Mouse (Mus musculus) brain, adult 2 months (tissue): Measurements from ENCODE around the gene Dlgap1.

Experiments used
- DNase-seq: peaks from one replicate; pipeline ENCODE4 v3.0.0; 2011; ENCODE audit warnings: low read depth, low spot score

Dlgap1 gene

GRCm38 (mm10) chr17:70339821-70340220 is 370.9 kb downstream of the Dlgap1 start:
- DNase-seq: peak; percentile 20

- DNase-seq: no peak
Observed at GRCm38 (mm10) chr17:70341230-70341629, 372.4 kb downstream of the Dlgap1 start.

GRCm38 (mm10) chr17:70341920-70342319 is 373.0 kb downstream of the Dlgap1 start:
- DNase-seq: peak; percentile 69

GRCm38 (mm10) chr17:70347403-70347802 is 378.5 kb downstream of the Dlgap1 start:
- no peak for DNase-seq

GRCm38 (mm10) chr17:70363561-70363960 is 394.7 kb downstream of the Dlgap1 start:
- DNase-seq: peak; percentile 97

GRCm38 (mm10) chr17:70363971-70364370 is 395.1 kb downstream of the Dlgap1 start:
- no peak for DNase-seq

GRCm38 (mm10) chr17:70369124-70369523 is 400.3 kb downstream of the Dlgap1 start:
- no peak for DNase-seq

- DNase-seq: peak; percentile 79
Observed at GRCm38 (mm10) chr17:70377020-70377419, 408.1 kb downstream of the Dlgap1 start.

- DNase-seq: peak; percentile 71
Observed at GRCm38 (mm10) chr17:70388447-70388846, 419.6 kb downstream of the Dlgap1 start.

- peak; percentile 45 for DNase-seq
Observed at GRCm38 (mm10) chr17:70397220-70397619, 428.3 kb downstream of the Dlgap1 start.

- DNase-seq: peak; percentile 66
Observed at GRCm38 (mm10) chr17:70397708-70398107, 428.8 kb downstream of the Dlgap1 start.

GRCm38 (mm10) chr17:70401909-70402308 is 433.0 kb downstream of the Dlgap1 start:
- no peak for DNase-seq

- DNase-seq: no peak
Observed at GRCm38 (mm10) chr17:70403750-70404149, 434.9 kb downstream of the Dlgap1 start.

GRCm38 (mm10) chr17:70414202-70414601 is 445.3 kb downstream of the Dlgap1 start:
- DNase-seq: peak; percentile 63

GRCm38 (mm10) chr17:70427866-70428265 is 459.0 kb downstream of the Dlgap1 start:
- DNase-seq: peak; percentile 63

GRCm38 (mm10) chr17:70429746-70430451 is 461.0 kb downstream of the Dlgap1 start:
- peak; percentile 95 for DNase-seq

GRCm38 (mm10) chr17:70430452-70430787 is 461.5 kb downstream of the Dlgap1 start:
- DNase-seq: peak; percentile 86

GRCm38 (mm10) chr17:70432834-70433233 is 464.0 kb downstream of the Dlgap1 start:
- DNase-seq: no peak

GRCm38 (mm10) chr17:70434549-70434948 is 465.7 kb downstream of the Dlgap1 start:
- no peak for DNase-seq

- DNase-seq: no peak
Observed at GRCm38 (mm10) chr17:70435612-70436011, 466.7 kb downstream of the Dlgap1 start.

GRCm38 (mm10) chr17:70437229-70437628 is 468.4 kb downstream of the Dlgap1 start:
- peak; percentile 65 for DNase-seq

GRCm38 (mm10) chr17:70442976-70443375 is 474.1 kb downstream of the Dlgap1 start:
- peak; percentile 95 for DNase-seq

GRCm38 (mm10) chr17:70446451-70446850 is 477.6 kb downstream of the Dlgap1 start:
- DNase-seq: peak; percentile 90

- DNase-seq: no peak
Observed at GRCm38 (mm10) chr17:70455036-70455435, 486.2 kb downstream of the Dlgap1 start.
